ENCODE assay signal across 7 mouse cellular contexts in the genomic region with DNA sequence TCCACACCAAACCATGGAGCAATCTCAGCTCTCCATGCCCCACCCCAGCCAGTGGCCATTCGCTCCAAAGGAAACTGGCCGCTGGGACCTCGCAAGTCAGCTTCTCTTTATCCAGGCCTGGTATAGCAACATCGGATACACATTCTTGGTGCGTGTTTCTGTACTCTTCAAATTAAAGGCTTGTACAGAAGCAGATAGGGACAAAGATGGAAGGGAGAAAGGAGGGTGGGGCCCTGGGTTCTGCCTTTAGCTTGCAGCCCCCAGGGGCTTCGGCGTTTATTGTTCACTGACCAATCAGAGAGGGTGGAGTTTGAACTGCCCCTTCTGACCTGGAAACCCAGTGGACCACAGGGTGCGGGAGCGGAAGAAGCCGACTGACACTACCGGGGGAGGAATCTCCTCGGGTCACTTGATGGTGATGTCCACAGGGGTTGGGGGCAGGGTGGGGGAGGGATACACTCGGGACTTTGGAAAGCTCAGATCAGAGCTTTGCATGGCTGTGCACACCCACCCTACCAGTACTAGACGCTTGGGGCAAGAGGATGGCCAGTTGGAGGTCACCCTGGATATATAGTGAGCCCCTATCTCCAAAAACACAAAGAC. TPM values are rescaled to one million over a fixed set of nuclear protein-coding genes. Genes with fewer than 3 reads are reported as not detected.
DNase-seq lines count a peak whose midpoint lies in the region; ATAC-seq and TF ChIP-seq lines count a peak whose summit lies in the region.

No protein-coding gene starts in this region.

- peak overlapping the region; percentile 78 for H3K4me2 ChIP-seq in forebrain, postnatal 0 days (ENCODE audit: low read depth)
- peak overlapping the region; percentile 97 for H3K4me2 ChIP-seq in kidney, embryonic 16.5 days (replicated peaks; ENCODE audit: low read depth, low read length)
- H3K4me2 ChIP-seq in midbrain, embryonic 15.5 days, result peak overlapping the region; percentile 78

- TF ChIP-seq POLR2A in ES-Bruce4 (IDR thresholded peaks at IDR 0.05; ENCODE audit: insufficient read depth, low read length), result no peak

- H3K36me3 ChIP-seq in C2C12 (ENCODE audit: control insufficient read depth, insufficient read depth), result no peaks in the 10 kb centered on the region
- no peaks in the 10 kb centered on the region for H3K36me3 ChIP-seq in ES-Bruce4 (ENCODE audit: control insufficient read depth, insufficient read depth, low read length, poor library complexity, severe bottlenecking)
- peaks cover 9% of the 10 kb centered on the region; the same call in 1 of the 2 replicates for H3K36me3 ChIP-seq in forebrain, postnatal 0 days (ENCODE audit: insufficient read depth)
- H3K36me3 ChIP-seq in kidney, embryonic 16.5 days (ENCODE audit: insufficient read depth, low read length), result 0 out of 2 replicates have a peak, but pooled peaks cover 4% of the 10 kb centered on the region
- no peaks in the 10 kb centered on the region for H3K36me3 ChIP-seq in midbrain, embryonic 15.5 days (replicated peaks)

- H3K9ac ChIP-seq in ES-Bruce4 (ENCODE audit: low read depth, poor library complexity, severe bottlenecking), result peak overlapping the region; percentile 66
- peak overlapping the region; percentile 68 for H3K9ac ChIP-seq in forebrain, postnatal 0 days
- H3K9ac ChIP-seq in kidney, embryonic 16.5 days (replicated peaks; ENCODE audit: low read length), result peak overlapping the region; percentile 87
- peak overlapping the region; percentile 74 for H3K9ac ChIP-seq in midbrain, embryonic 15.5 days

- no peak for ATAC-seq in forebrain, postnatal 0 days
- ATAC-seq in kidney, embryonic 16.5 days (ENCODE audit: low FRiP score, low TSS enrichment), result peak; percentile 22
- peak; percentile 25 for ATAC-seq in midbrain, embryonic 15.5 days (replicated peaks)

- TF ChIP-seq CTCF in C2C12 (IDR thresholded peaks at IDR 0.05; ENCODE audit: control insufficient read depth, insufficient read depth, insufficient read length) (no peak), ES-Bruce4 (IDR thresholded peaks at IDR 0.05; ENCODE audit: low read depth, low read length) (no peak)
- TF ChIP-seq CTCF in forebrain, postnatal 0 days (IDR thresholded peaks at IDR 0.05; ENCODE audit: low read depth), result no peak

- H3K4me1 ChIP-seq in ES-Bruce4 (ENCODE audit: control insufficient read depth, insufficient read depth, low read length), result peaks cover 2% of the 10 kb centered on the region
- H3K4me1 ChIP-seq in forebrain, postnatal 0 days (ENCODE audit: insufficient read depth), result peaks cover 39% of the 10 kb centered on the region
- peaks cover 46% of the 10 kb centered on the region for H3K4me1 ChIP-seq in kidney, embryonic 16.5 days (ENCODE audit: insufficient read depth, low read length)
- H3K4me1 ChIP-seq in midbrain, embryonic 15.5 days, result peaks cover 56% of the 10 kb centered on the region

- peaks cover 9% of the 10 kb centered on the region for H3K79me3 ChIP-seq in C2C12 (ENCODE audit: low read depth)

- peaks cover 1% of the 10 kb centered on the region for H3K27me3 ChIP-seq in C2C12 (ENCODE audit: control insufficient read depth, insufficient read depth, insufficient read length)
- H3K27me3 ChIP-seq in ES-Bruce4 (ENCODE audit: control insufficient read depth, insufficient read depth, low read length, poor library complexity, severe bottlenecking), result no peaks in the 10 kb centered on the region
- no peaks in the 10 kb centered on the region for H3K27me3 ChIP-seq in forebrain, postnatal 0 days (ENCODE audit: insufficient read depth, low read length)
- no peaks in the 10 kb centered on the region for H3K27me3 ChIP-seq in kidney, embryonic 16.5 days (ENCODE audit: insufficient read depth, low read length)
- no peaks in the 10 kb centered on the region for H3K27me3 ChIP-seq in midbrain, embryonic 15.5 days (replicated peaks)

- H3K9me3 ChIP-seq in ES-Bruce4 (replicated peaks; ENCODE audit: control insufficient read depth, insufficient read depth, low read length, poor library complexity, severe bottlenecking), result no peaks in the 10 kb centered on the region
- no peaks in the 10 kb centered on the region for H3K9me3 ChIP-seq in forebrain, postnatal 0 days (ENCODE audit: low read length)
- H3K9me3 ChIP-seq in kidney, embryonic 16.5 days (ENCODE audit: low read length), result no peaks in the 10 kb centered on the region
- H3K9me3 ChIP-seq in midbrain, embryonic 15.5 days, result no peaks in the 10 kb centered on the region

- H3K79me2 ChIP-seq in C2C12 (ENCODE audit: control insufficient read depth, insufficient read depth), result peaks cover 38% of the 10 kb centered on the region

- peak overlapping the region; percentile 83 for H3ac ChIP-seq in C2C12 (ENCODE audit: control insufficient read depth, insufficient read length, low read depth)

- no peak for TF ChIP-seq EP300 in ES-Bruce4 (IDR thresholded peaks at IDR 0.05; ENCODE audit: insufficient read depth, low read depth, low read length)

- peak; percentile 42 for DNase-seq in forebrain, postnatal 0 days
- DNase-seq in layer of hippocampus, postnatal 14 days (ENCODE audit: low spot score in 2 of 2), result no peak
- no peak for DNase-seq in thymus, postnatal 0 days (ENCODE audit: low spot score)

- 15% methylated on average over 14 of the region's 14 CpGs for WGBS in forebrain, postnatal 0 days
- 11% methylated on average over 14 of the region's 14 CpGs for WGBS in kidney, embryonic 16.5 days
- WGBS in midbrain, embryonic 15.5 days, result 8% methylated on average over 14 of the region's 14 CpGs

- H3K27ac ChIP-seq in ES-Bruce4 (ENCODE audit: insufficient read depth, low read length), result peak overlapping the region; percentile 68
- peak overlapping the region; percentile 54 for H3K27ac ChIP-seq in forebrain, postnatal 0 days (ENCODE audit: low read depth, low read length)
- peak overlapping the region; percentile 76 for H3K27ac ChIP-seq in kidney, embryonic 16.5 days (ENCODE audit: low read length)
- peak overlapping the region; percentile 88 for H3K27ac ChIP-seq in midbrain, embryonic 15.5 days

- peak overlapping the region; percentile 51 for H3K4me3 ChIP-seq in C2C12 (ENCODE audit: insufficient read depth, poor library complexity, severe bottlenecking)
- H3K4me3 ChIP-seq in ES-Bruce4 (ENCODE audit: low read depth, low read length), result peak overlapping the region; percentile 89
- peak overlapping the region; percentile 66 for H3K4me3 ChIP-seq in forebrain, postnatal 0 days (ENCODE audit: low read depth, low read length)
- H3K4me3 ChIP-seq in kidney, embryonic 16.5 days (ENCODE audit: low read length), result peak overlapping the region; percentile 78
- H3K4me3 ChIP-seq in midbrain, embryonic 15.5 days, result peak overlapping the region; percentile 96

TF ChIP-seq in C2C12, 6 proteins besides CTCF, POLR2A, EP300 and RAD21:
- TF ChIP-seq FOSL1 (IDR thresholded peaks at IDR 0.05; ENCODE audit: insufficient read depth, low read length, poor library complexity, severe bottlenecking), result no peak
- TF ChIP-seq MYOD1 (IDR thresholded peaks at IDR 0.05; ENCODE audit: control insufficient read depth, insufficient read length, low read depth), result no peak
- TF ChIP-seq USF1 (IDR thresholded peaks at IDR 0.05; ENCODE audit: low read depth), result no peak
- no peak for TF ChIP-seq MAX (IDR thresholded peaks at IDR 0.05)
- TF ChIP-seq MYOG (IDR thresholded peaks at IDR 0.05; ENCODE audit: control insufficient read depth, extremely low read depth, insufficient read length), result no peak
- no peak for TF ChIP-seq CEBPB (IDR thresholded peaks at IDR 0.05; ENCODE audit: low read depth)

RNA-seq across cellular contexts. Expression of gene Cotl1, which starts 0.8 kb away (rescaled TPM):
- polyA plus RNA-seq in C2C12 (2012; fragmentation: generic; extraction: Trizol), result 453 TPM
- 106 and 111 TPM in 2 replicates for polyA plus RNA-seq in ES-Bruce4 (2011; ENCODE audit: insufficient read depth, insufficient read length, low read depth, missing spikeins)
- 177 and 224 TPM in 2 replicates for total RNA-seq in forebrain, postnatal 0 days (2014; rRNA removed)
- polyA plus RNA-seq in forebrain, postnatal 0 days (2015; fragmentation: Nextera tagmentation; extraction: Ambion mirVana), result 134 and 156 TPM in 2 replicates
- polyA plus RNA-seq in kidney, embryonic 16.5 days (2015; fragmentation: Nextera tagmentation; extraction: Ambion mirVana), result 130 and 138 TPM in 2 replicates
- 123 and 134 TPM in 2 replicates for polyA plus RNA-seq in midbrain, embryonic 15.5 days (2015; fragmentation: Nextera tagmentation; extraction: Ambion mirVana)
- 100 to 1,000 TPM; 103 to 114 TPM for total RNA-seq in layer of hippocampus, postnatal 14 days (2021)
- 94.3 and 127 TPM in 2 replicates for polyA plus RNA-seq in thymus, postnatal 0 days (2015; fragmentation: Nextera tagmentation; extraction: Ambion mirVana)

RNA-seq across cellular contexts. Expression of gene Klhl36, which starts 22.5 kb away (rescaled TPM):
- polyA plus RNA-seq in C2C12 (2012; fragmentation: generic; extraction: Trizol) (2.7 TPM), ES-Bruce4 (2011; ENCODE audit: insufficient read depth, insufficient read length, low read depth, missing spikeins) (3.0 and 3.2 TPM in 2 replicates)
- 18.7 and 23.0 TPM in 2 replicates for total RNA-seq in forebrain, postnatal 0 days (2014; rRNA removed)
- polyA plus RNA-seq in forebrain, postnatal 0 days (2015; fragmentation: Nextera tagmentation; extraction: Ambion mirVana), result 18.0 and 20.3 TPM in 2 replicates
- 20.4 and 22.4 TPM in 2 replicates for polyA plus RNA-seq in kidney, embryonic 16.5 days (2015; fragmentation: Nextera tagmentation; extraction: Ambion mirVana)
- 18.3 and 20.2 TPM in 2 replicates for polyA plus RNA-seq in midbrain, embryonic 15.5 days (2015; fragmentation: Nextera tagmentation; extraction: Ambion mirVana)
- 1 to 10 TPM; 8.2 to 8.4 TPM for total RNA-seq in layer of hippocampus, postnatal 14 days (2021)
- polyA plus RNA-seq in thymus, postnatal 0 days (2015; fragmentation: Nextera tagmentation; extraction: Ambion mirVana), result 19.1 and 20.5 TPM in 2 replicates
